ENCODE assay signal across 16 mouse cellular contexts in genomic region chr6:18699729-18700386, GRCm38 (mm10).
A peak's percentile ranks its signal among the peaks of the same experiment; 100 is the strongest.
DNase-seq lines count a peak whose midpoint lies in the region; ATAC-seq and TF ChIP-seq lines count a peak whose summit lies in the region.
"Had no signal": no experiment of that assay in that cellular context is flagged by ENCODE, and none has a peak within 500 bp of the region (broad histone marks: within the 10 kb centered on the region; RNA-seq: fewer than 3 reads in every experiment).

No protein-coding gene starts in this region.

- no peak overlapping the region for H3K4me3 ChIP-seq in hindbrain, postnatal 0 days (ENCODE audit: low read length)
- H3K4me3 ChIP-seq in hindbrain, embryonic 14.5 days (replicated peaks; ENCODE audit: low read length) = no peak overlapping the region
- no peak overlapping the region for H3K4me3 ChIP-seq in forebrain, embryonic 11.5 days (ENCODE audit: low read depth, low read length)
- H3K4me3 ChIP-seq in limb, embryonic 13.5 days = 0 out of 2 replicates have a peak overlapping the region, but pooled peaks have one; percentile 1
- no peak overlapping the region for H3K4me3 ChIP-seq in neural tube, embryonic 15.5 days (replicated peaks)
- H3K4me3 ChIP-seq: erythroblast, embryonic 14.5 days; heart, embryonic 13.5 days had no signal

- TF ChIP-seq CTCF in hindbrain, postnatal 0 days (IDR thresholded peaks at IDR 0.05; ENCODE audit: low read depth) = no peak

- WGBS in hindbrain, postnatal 0 days = 14% methylated on average over 12 of the region's 12 CpGs
- 17% methylated on average over 12 of the region's 12 CpGs for WGBS in hindbrain, embryonic 14.5 days
- WGBS in forebrain, embryonic 11.5 days = 8% methylated on average over 12 of the region's 12 CpGs
- 3% methylated on average over 12 of the region's 12 CpGs for WGBS in limb, embryonic 13.5 days
- WGBS in neural tube, embryonic 15.5 days = 14% methylated on average over 12 of the region's 12 CpGs

- 0 out of 2 replicates have a peak overlapping the region, but pooled peaks have one; percentile 10 for H3K4me2 ChIP-seq in hindbrain, postnatal 0 days (ENCODE audit: low read depth, low read length)
- no peak overlapping the region for H3K4me2 ChIP-seq in hindbrain, embryonic 14.5 days (replicated peaks)
- no peak overlapping the region for H3K4me2 ChIP-seq in forebrain, embryonic 11.5 days (ENCODE audit: low read depth, low read length, severe bottlenecking)
- peak overlapping the region; percentile 44 for H3K4me2 ChIP-seq in limb, embryonic 13.5 days (replicated peaks)
- H3K4me2 ChIP-seq in neural tube, embryonic 15.5 days = peak overlapping the region; percentile 23; the same call in 1 of the 2 replicates
- H3K4me2 ChIP-seq: heart, embryonic 13.5 days; liver, embryonic 11.5 days had no signal

- no peak overlapping the region for H3K9ac ChIP-seq in hindbrain, postnatal 0 days (replicated peaks; ENCODE audit: low read length)
- no peak overlapping the region for H3K9ac ChIP-seq in hindbrain, embryonic 14.5 days
- H3K9ac ChIP-seq in forebrain, embryonic 11.5 days (ENCODE audit: low read length) = peak overlapping the region; percentile 17; the same call in 1 of the 2 replicates
- H3K9ac ChIP-seq in limb, embryonic 13.5 days = no peak overlapping the region
- H3K9ac ChIP-seq in neural tube, embryonic 15.5 days (replicated peaks) = no peak overlapping the region
- H3K9ac ChIP-seq: heart, embryonic 13.5 days had no signal

- H3K27me3 ChIP-seq in hindbrain, postnatal 0 days (ENCODE audit: insufficient read depth, low read length) = no peaks in the 10 kb centered on the region
- no peaks in the 10 kb centered on the region for H3K27me3 ChIP-seq in hindbrain, embryonic 14.5 days (ENCODE audit: control insufficient read depth, insufficient read depth, low read length)
- H3K27me3 ChIP-seq in forebrain, embryonic 11.5 days (ENCODE audit: control insufficient read depth, insufficient read depth, low read length) = no peaks in the 10 kb centered on the region
- no peaks in the 10 kb centered on the region for H3K27me3 ChIP-seq in limb, embryonic 13.5 days
- no peaks in the 10 kb centered on the region for H3K27me3 ChIP-seq in neural tube, embryonic 15.5 days (replicated peaks)
- H3K27me3 ChIP-seq: heart, embryonic 13.5 days had no signal

- intact Hi-C loops in left cerebral cortex, postnatal 36 days (cut with DNase I) = no loop called here

- no peak overlapping the region for H3K27ac ChIP-seq in hindbrain, postnatal 0 days
- H3K27ac ChIP-seq in hindbrain, embryonic 14.5 days = no peak overlapping the region
- H3K27ac ChIP-seq in forebrain, embryonic 11.5 days (ENCODE audit: low read depth, low read length) = peak overlapping the region; percentile 27
- 0 out of 2 replicates have a peak overlapping the region, but pooled peaks have one; percentile 22 for H3K27ac ChIP-seq in limb, embryonic 13.5 days
- H3K27ac ChIP-seq in neural tube, embryonic 15.5 days (replicated peaks) = no peak overlapping the region
- H3K27ac ChIP-seq: heart, embryonic 13.5 days had no signal

- no peak for ATAC-seq in hindbrain, postnatal 0 days
- no peak for ATAC-seq in hindbrain, embryonic 14.5 days (ENCODE audit: low FRiP score)
- peak; percentile 61 for ATAC-seq in forebrain, embryonic 11.5 days (replicated peaks; ENCODE audit: low FRiP score)
- ATAC-seq in limb, embryonic 13.5 days (ENCODE audit: low FRiP score, low read depth) = 0 out of 2 replicates have a peak, but pooled peaks have one; percentile 40
- no peak for ATAC-seq in neural tube, embryonic 15.5 days (ENCODE audit: low FRiP score)
- ATAC-seq in megakaryocyte-erythroid progenitor cell, adult 5-6 weeks (replicated peaks; ENCODE audit: low FRiP score, low TSS enrichment, poor library complexity, severe bottlenecking) = no peak
- ATAC-seq: intestine, postnatal 0 days had no signal

- H3K36me3 ChIP-seq in hindbrain, postnatal 0 days (ENCODE audit: insufficient read depth, low read length) = no peaks in the 10 kb centered on the region
- H3K36me3 ChIP-seq in hindbrain, embryonic 14.5 days (replicated peaks; ENCODE audit: control insufficient read depth, insufficient read depth) = no peaks in the 10 kb centered on the region
- no peaks in the 10 kb centered on the region for H3K36me3 ChIP-seq in forebrain, embryonic 11.5 days (ENCODE audit: control insufficient read depth, insufficient read depth, low read length)
- H3K36me3 ChIP-seq in limb, embryonic 13.5 days = no peaks in the 10 kb centered on the region
- no peaks in the 10 kb centered on the region for H3K36me3 ChIP-seq in neural tube, embryonic 15.5 days
- H3K36me3 ChIP-seq: heart, embryonic 13.5 days had no signal

- DNase-seq in hindbrain, postnatal 0 days (ENCODE audit: low spot score) = no peak
- DNase-seq in hindbrain, embryonic 14.5 days (ENCODE audit: low spot score) = no peak
- peak; percentile 45 for DNase-seq in forebrain, embryonic 11.5 days (ENCODE audit: low spot score)
- no peak for DNase-seq in right cerebral cortex, postnatal 4 days
- DNase-seq in left cerebral cortex, postnatal 36 days (ENCODE audit: low spot score in 2 of 2) = no peak
- DNase-seq: B cell, adult 2 months; cerebellum, adult 9-11 months; gastrocnemius, postnatal 25 days; thymus, adult 2 months had no signal

- no peaks in the 10 kb centered on the region for H3K9me3 ChIP-seq in hindbrain, postnatal 0 days (ENCODE audit: low read length)
- no peaks in the 10 kb centered on the region for H3K9me3 ChIP-seq in hindbrain, embryonic 14.5 days (ENCODE audit: control insufficient read depth, low read length)
- no peaks in the 10 kb centered on the region for H3K9me3 ChIP-seq in forebrain, embryonic 11.5 days (ENCODE audit: control insufficient read depth, low read length)
- H3K9me3 ChIP-seq in limb, embryonic 13.5 days = no peaks in the 10 kb centered on the region
- H3K9me3 ChIP-seq in neural tube, embryonic 15.5 days (replicated peaks) = no peaks in the 10 kb centered on the region
- H3K9me3 ChIP-seq: heart, embryonic 13.5 days had no signal

- no peaks in the 10 kb centered on the region for H3K4me1 ChIP-seq in hindbrain, postnatal 0 days (ENCODE audit: insufficient read depth, low read length)
- H3K4me1 ChIP-seq in hindbrain, embryonic 14.5 days (replicated peaks; ENCODE audit: control insufficient read depth, insufficient read depth, low read length) = no peaks in the 10 kb centered on the region; the same call in 1 of the 2 replicates
- H3K4me1 ChIP-seq in forebrain, embryonic 11.5 days (replicated peaks; ENCODE audit: control insufficient read depth, insufficient read depth, low read length) = peaks cover 3% of the 10 kb centered on the region; the same call in 1 of the 2 replicates
- peaks cover 15% of the 10 kb centered on the region for H3K4me1 ChIP-seq in limb, embryonic 13.5 days
- H3K4me1 ChIP-seq in neural tube, embryonic 15.5 days = peaks cover 4% of the 10 kb centered on the region; the same call in 1 of the 2 replicates

Comparison
In these comparisons a context has a peak if more than half of its experiments do, and no peak if none do; other contexts are left out.
1. H3K4me2 ChIP-seq: peak in hindbrain, postnatal 0 days (single experiment), limb, embryonic 13.5 days (single experiment) and neural tube, embryonic 15.5 days (single experiment); none in hindbrain, embryonic 14.5 days (single experiment) and forebrain, embryonic 11.5 days (single experiment).
2. ATAC-seq: peak in forebrain, embryonic 11.5 days (single experiment) and limb, embryonic 13.5 days (single experiment); none in hindbrain, postnatal 0 days (single experiment), hindbrain, embryonic 14.5 days (single experiment), neural tube, embryonic 15.5 days (single experiment) and megakaryocyte-erythroid progenitor cell, adult 5-6 weeks (single experiment).
3. H3K27ac ChIP-seq: peak in forebrain, embryonic 11.5 days (single experiment) and limb, embryonic 13.5 days (single experiment); none in hindbrain, postnatal 0 days (single experiment), hindbrain, embryonic 14.5 days (single experiment) and neural tube, embryonic 15.5 days (single experiment).